Mouse (Mus musculus): ENCODE results near the gene Arid4a. TPM values are rescaled to one million over a fixed set of nuclear protein-coding genes. Genes with fewer than 3 reads are reported as not detected.

Gene Arid4a
- 14.6 TPM for polyA plus RNA-seq (2014; fragmentation: Illumina TruSeq; extraction: RNeasy Lipid Tissue Mini Kit (QIAGEN cat#74804); ENCODE audit: low read depth, low replicate concordance)

GRCm38 (mm10) chr12:71015363-71016210 is at the start of gene Arid4a:
Arid4a (plus strand) TSS chr12:71015990.

GRCm38 (mm10) chr12:70974441-70975266 is 41.1 kb upstream of the Arid4a start, which contains the start of gene Psma3:
Psma3 (plus strand) TSS chr12:70974621.

GRCm38 (mm10) chr12:71111331-71111730 is 95.5 kb downstream of the Arid4a start, which contains the start of gene Tomm20l:
Tomm20l (plus strand) TSS chr12:71111428.

GRCm38 (mm10) chr12:71136130-71136973 is 120.6 kb downstream of the Arid4a start, which contains the start of the genes Timm9 and 2700049A03Rik:
Timm9 (minus strand) TSS chr12:71136684.
2700049A03Rik (plus strand) TSS chr12:71136848.

Other genes with a start within 250 kb of the Arid4a start
- 18.3 TPM for gene Frmd6, start 190.5 kb upstream of the Arid4a start, polyA plus RNA-seq (2014; fragmentation: Illumina TruSeq; extraction: RNeasy Lipid Tissue Mini Kit (QIAGEN cat#74804); ENCODE audit: low read depth, low replicate concordance)
- gene Actr10, start 78.1 kb upstream of the Arid4a start, polyA plus RNA-seq (2014; fragmentation: Illumina TruSeq; extraction: RNeasy Lipid Tissue Mini Kit (QIAGEN cat#74804); ENCODE audit: low read depth, low replicate concordance), result 98.7 TPM
- gene Psma3, start 41.4 kb upstream of the Arid4a start, polyA plus RNA-seq (2014; fragmentation: Illumina TruSeq; extraction: RNeasy Lipid Tissue Mini Kit (QIAGEN cat#74804); ENCODE audit: low read depth, low replicate concordance), result 207 TPM
- 1.9 TPM for gene Tomm20l, start 95.4 kb downstream of the Arid4a start, polyA plus RNA-seq (2014; fragmentation: Illumina TruSeq; extraction: RNeasy Lipid Tissue Mini Kit (QIAGEN cat#74804); ENCODE audit: low read depth, low replicate concordance)
- gene Timm9, start 120.7 kb downstream of the Arid4a start, polyA plus RNA-seq (2014; fragmentation: Illumina TruSeq; extraction: RNeasy Lipid Tissue Mini Kit (QIAGEN cat#74804); ENCODE audit: low read depth, low replicate concordance), result 34.7 TPM
- 3.6 TPM for gene 2700049A03Rik, start 120.9 kb downstream of the Arid4a start, polyA plus RNA-seq (2014; fragmentation: Illumina TruSeq; extraction: RNeasy Lipid Tissue Mini Kit (QIAGEN cat#74804); ENCODE audit: low read depth, low replicate concordance)

Data from adipose tissue, adult 10 weeks (tissue).